Mouse (Mus musculus): ENCODE data around the gene Cyb5d1.

GRCm38 (mm10) chr11:69364910-69365309 is 30.5 kb downstream of the Cyb5d1 start:
- TF ChIP-seq CTCF (IDR thresholded peaks at IDR 0.05; ENCODE audit: low read depth, low read length) (no peak), POLR2A (IDR thresholded peaks at IDR 0.05; ENCODE audit: borderline replicate concordance, low read depth, low read length) (no peak)

All from bone marrow macrophage, adult 2 months (primary cell).